Mouse (Mus musculus): ENCODE results near the gene Gfm1.

DNA sequence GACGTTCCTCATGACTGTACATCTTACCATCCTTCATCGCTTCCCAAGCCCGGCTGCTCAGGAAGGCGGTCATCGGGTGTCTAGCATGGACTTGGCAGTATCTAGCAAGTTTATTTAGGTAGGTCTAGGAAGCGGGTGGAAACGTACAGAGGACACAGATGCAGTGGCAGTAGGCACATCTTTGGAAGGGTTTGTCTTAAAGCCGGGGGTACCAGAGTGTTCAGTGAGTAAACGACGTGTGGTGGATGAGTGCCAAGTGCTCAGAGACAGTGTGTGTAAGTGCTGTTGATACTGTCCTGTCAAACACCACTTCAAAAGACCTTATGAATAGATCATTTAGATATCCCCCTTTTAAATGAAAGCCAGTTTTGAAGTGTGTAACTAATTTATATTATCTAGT is 32.7 kb downstream of the Gfm1 start:
- TF ChIP-seq CTCF (IDR thresholded peaks at IDR 0.05; ENCODE audit: borderline replicate concordance, control insufficient read depth, extremely low read depth, insufficient read depth, low read length, poor library complexity) (no peak), POLR2A (IDR thresholded peaks at IDR 0.05; ENCODE audit: control insufficient read depth, extremely low read depth, insufficient read depth, low read length, poor library complexity) (no peak)
